Mouse (Mus musculus) thymus, postnatal 36 days (tissue): ENCODE measurements at regions not wholly inside any gene's neighbourhood (a gene's known extent, or its start where the extent isn't known, plus 50 kb on each side); places are given as distances from the start of the nearest gene placed in this dataset.
A peak's percentile ranks its signal among the peaks of the same experiment; 100 is the strongest.
"Not testable (repeated sequence)": the region's sequence is repeated elsewhere in the genome, so short reads cannot be mapped to it uniquely, and the experiment has no call there.

ENCODE experiments used
- DNase-seq, 2 experiments: peaks; one replicate each; pipeline ENCODE4 v3.0.0; 2022; ENCODE audit warnings: mixed read lengths in 2 of 2

- not testable (repeated sequence) for DNase-seq
These were observed 338.1 kb downstream of the Gm21863 start for GRCm38 (mm10) chr12:20292368-20292767.

- peak in 1 of 2 experiments; percentile 4 for DNase-seq
These were observed 357.9 kb downstream of the Gm21863 start for GRCm38 (mm10) chr12:20311951-20312849.
